Mouse (Mus musculus) heart, embryonic 12.5 days (tissue): ENCODE data around the gene Fgd5. TPM values are rescaled to one million over a fixed set of nuclear protein-coding genes. Genes with fewer than 3 reads are reported as not detected.
"Not testable (repeated sequence)": the region's sequence is repeated elsewhere in the genome, so short reads cannot be mapped to it uniquely, and the experiment has no call there.

Experiments
- ATAC-seq: fragments of 200-750 bp; cut with Nextera tagmentation; 2 replicates; pipeline ENCODE4 v1.8.0; 2017; ENCODE audit warnings: moderate TSS enrichment, moderate library complexity; ENCODE audit not compliant: insufficient number of reproducible peaks, low FRiP score
- H3K27ac ChIP-seq: fragments of 300-500 bp; sonication (generic); 2 replicates; pipeline ENCODE4 v1.5.1; 2016; ENCODE audit warnings: mild to moderate bottlenecking, moderate library complexity; ENCODE audit not compliant: poor library complexity, severe bottlenecking
- H3K27me3 ChIP-seq: fragments of 300-500 bp; sonication (generic); replicated peaks from 2 replicates; pipeline ENCODE4 v1.6.1; 2016; ENCODE audit warnings: mild to moderate bottlenecking, moderate library complexity
- H3K36me3 ChIP-seq: fragments of 300-500 bp; sonication (generic); 2 replicates; pipeline ENCODE4 v1.6.1; 2016; ENCODE audit warnings: mild to moderate bottlenecking, moderate library complexity
- H3K4me1 ChIP-seq: fragments of 300-500 bp; sonication (generic); replicated peaks from 2 replicates; pipeline ENCODE4 v1.6.1; 2016; ENCODE audit warnings: mild to moderate bottlenecking
- H3K4me2 ChIP-seq: fragments of 300-500 bp; sonication (generic); 2 replicates; pipeline ENCODE4 v1.6.1; 2016; ENCODE audit warnings: mild to moderate bottlenecking, moderate library complexity
- H3K4me3 ChIP-seq: fragments of 300-500 bp; sonication (generic); 2 replicates; pipeline ENCODE4 v1.5.1; 2016; ENCODE audit warnings: mild to moderate bottlenecking
- H3K9ac ChIP-seq: fragments of 300-500 bp; sonication (generic); 2 replicates; pipeline ENCODE4 v1.6.1; 2016; ENCODE audit warnings: mild to moderate bottlenecking, moderate library complexity
- H3K9me3 ChIP-seq: fragments of 300-500 bp; sonication (generic); replicated peaks from 2 replicates; pipeline ENCODE4 v1.6.1; 2016; ENCODE audit warnings: mild to moderate bottlenecking, moderate library complexity
- WGBS: fragments of 180-500 bp; shearing (Covaris S2); methylation state at CpG from one replicate; pipeline ENCODE4 v1.1.7; 2016; 5-methylcytosine and 5-hydroxymethylcytosine counted together
- polyA plus RNA-seq: library from polyadenylated mRNA; unstranded; fragments of >200 nt; fragmentation: Nextera tagmentation; extraction: Ambion mirVana; gene quantifications from 2 replicates; pipeline ENCODE4 v1.2.1, GENCODE M21; 2016

Gene Fgd5
- polyA plus RNA-seq, 1 experiment from 2014 or later: 16.0 TPM

GRCm38 (mm10) chr6:92065721-92066496, 87.2 kb downstream of the Fgd5 start:
- H3K4me1 ChIP-seq: peaks cover 21% of the 10 kb centered on the region
- H3K27ac ChIP-seq: no peak overlapping the region
- peaks cover 18% of the 10 kb centered on the region for H3K27me3 ChIP-seq
- H3K4me2 ChIP-seq: no peak overlapping the region
- H3K4me3 ChIP-seq: no peak overlapping the region
- no peak for ATAC-seq
- no peak overlapping the region for H3K9ac ChIP-seq
- no peaks in the 10 kb centered on the region for H3K9me3 ChIP-seq
- H3K36me3 ChIP-seq: peaks cover 8% of the 10 kb centered on the region; the same call in 1 of the 2 replicates
- WGBS: 52% methylated on average over 12 of the region's 12 CpGs

DNA sequence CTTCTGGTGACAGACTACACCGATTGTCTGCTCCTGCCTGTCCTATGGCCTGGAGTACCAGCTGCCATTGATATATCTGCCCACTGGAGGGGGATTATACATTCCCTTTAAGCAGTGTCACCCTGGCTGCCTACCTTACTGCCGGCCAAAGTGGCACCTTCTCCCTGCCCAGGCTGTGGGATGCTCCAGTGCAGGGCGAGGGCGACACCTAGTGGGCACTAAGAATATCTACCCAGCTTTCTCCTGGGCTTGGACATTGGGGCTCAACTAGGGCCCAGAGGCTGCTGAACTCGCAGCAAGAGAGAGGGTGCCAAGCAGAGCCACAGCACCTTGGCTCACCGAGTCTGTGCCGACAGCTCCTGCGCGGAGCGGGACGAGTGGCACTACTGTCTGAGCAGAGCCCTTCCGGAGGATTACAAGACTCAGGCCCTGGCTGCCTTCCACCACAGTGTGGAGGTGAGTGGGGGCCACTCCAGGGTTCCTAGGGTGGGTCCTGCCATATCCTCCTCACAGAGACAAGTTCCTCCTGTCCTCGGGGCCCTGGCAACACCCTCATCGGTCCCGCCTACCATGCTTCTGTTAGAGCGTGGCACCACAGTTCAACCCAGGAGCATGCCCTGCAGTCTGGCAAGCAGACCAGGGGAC, 88.6 kb downstream of the Fgd5 start:
- Histone ChIP-seq H3K36me3 (peaks cover 11% of the 10 kb centered on the region; the same call in 1 of the 2 replicates), H3K4me2 (no peak overlapping the region), H3K27ac (no peak overlapping the region), H3K4me3 (no peak overlapping the region), H3K9ac (no peak overlapping the region), H3K27me3 (peaks cover 18% of the 10 kb centered on the region), H3K9me3 (no peaks in the 10 kb centered on the region), H3K4me1 (peaks cover 10% of the 10 kb centered on the region; the same call in 1 of the 2 replicates)
- ATAC-seq: peak; percentile 56; the same call in 1 of the 2 replicates
- WGBS: 36% methylated on average over 16 of the region's 16 CpGs

DNA sequence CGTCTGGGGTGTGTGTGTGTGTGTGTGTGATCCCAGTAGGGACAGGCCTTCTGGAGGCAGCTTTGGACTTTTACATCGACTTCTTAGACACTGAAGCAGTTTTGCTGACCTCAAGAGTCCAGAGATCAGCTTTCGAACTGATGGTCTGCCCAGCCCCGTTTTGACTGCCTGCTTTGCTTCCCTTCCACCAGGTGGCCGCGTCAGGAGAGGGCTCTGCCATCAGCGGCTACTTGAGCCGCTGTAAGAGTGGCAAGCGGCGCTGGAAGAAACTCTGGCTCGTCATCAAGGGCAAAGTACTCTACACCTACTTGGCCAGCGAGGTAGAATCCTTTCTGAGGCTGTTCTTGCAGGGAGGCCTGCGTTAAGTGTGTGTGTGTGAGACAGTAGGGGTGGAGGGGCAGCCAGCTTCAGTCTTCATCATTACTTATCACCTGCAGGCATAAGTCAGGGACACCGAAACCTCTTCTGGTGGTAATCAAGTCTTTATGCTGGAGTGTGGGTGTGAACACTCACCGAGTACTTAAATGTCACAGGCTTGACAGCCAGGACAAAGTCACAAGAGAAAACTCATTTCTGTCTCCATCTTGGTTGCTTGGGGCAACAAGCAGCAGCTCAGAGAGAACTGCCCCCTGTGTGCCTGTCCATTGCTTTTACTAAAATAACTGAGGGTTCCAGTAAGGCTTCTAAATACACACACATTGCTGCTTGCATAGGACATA, 92.6 kb downstream of the Fgd5 start:
- Histone ChIP-seq H3K4me3 (no peak overlapping the region), H3K9me3 (no peaks in the 10 kb centered on the region), H3K36me3 (peaks cover 11% of the 10 kb centered on the region; the same call in 1 of the 2 replicates), H3K9ac (no peak overlapping the region), H3K4me2 (peak overlapping the region; percentile 12; the same call in 1 of the 2 replicates), H3K27me3 (peaks cover 18% of the 10 kb centered on the region), H3K4me1 (0 out of 2 replicates have a peak, but pooled peaks cover 5% of the 10 kb centered on the region), H3K27ac (no peak overlapping the region)
- no peak for ATAC-seq
- 46% methylated on average over 15 of the region's 15 CpGs for WGBS

GRCm38 (mm10) chr6:92080730-92081129, 102.1 kb downstream of the Fgd5 start:
- Histone ChIP-seq H3K27ac (no peak overlapping the region), H3K36me3 (no peaks in the 10 kb centered on the region), H3K9ac (no peak overlapping the region), H3K4me2 (no peak overlapping the region), H3K27me3 (no peaks in the 10 kb centered on the region; the same call in 1 of the 2 replicates), H3K9me3 (no peaks in the 10 kb centered on the region), H3K4me1 (no peaks in the 10 kb centered on the region), H3K4me3 (no peak overlapping the region)
- 79% methylated on average over 2 of the region's 2 CpGs for WGBS
- ATAC-seq: no peak

- Histone ChIP-seq H3K9ac (no peak overlapping the region), H3K4me1 (no peaks in the 10 kb centered on the region), H3K4me3 (no peak overlapping the region), H3K9me3 (no peaks in the 10 kb centered on the region), H3K4me2 (no peak overlapping the region), H3K27ac (no peak overlapping the region), H3K36me3 (no peaks in the 10 kb centered on the region; the same call in 1 of the 2 replicates), H3K27me3 (no peaks in the 10 kb centered on the region; the same call in 1 of the 2 replicates)
- ATAC-seq: no peak
- 74% methylated on average over 4 of the region's 4 CpGs for WGBS
These were observed 104.1 kb downstream of the Fgd5 start for GRCm38 (mm10) chr6:92082756-92083155.

DNA sequence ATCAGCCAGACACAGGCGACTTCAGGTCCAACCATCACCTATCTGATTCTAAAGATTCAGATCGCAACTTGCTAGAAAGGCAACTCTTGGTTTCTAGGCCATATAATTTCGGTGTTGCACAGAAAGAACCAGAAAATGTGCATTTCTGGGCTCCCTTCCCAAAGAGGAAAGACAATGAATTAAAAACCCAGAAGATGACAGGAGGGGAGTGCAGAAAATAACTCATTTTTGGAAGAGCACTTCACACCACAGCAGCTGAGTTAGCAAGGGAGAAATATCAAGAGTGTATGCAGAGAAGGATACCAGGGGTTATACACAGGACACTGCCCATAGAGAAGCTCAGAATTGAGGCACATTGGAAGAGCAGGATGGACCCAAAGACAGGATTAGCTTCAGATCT, 106.3 kb downstream of the Fgd5 start:
- H3K9ac ChIP-seq: no peak overlapping the region
- ATAC-seq: no peak
- no peak overlapping the region for H3K4me2 ChIP-seq
- 0 out of 2 replicates have a peak, but pooled peaks cover under 1% of the 10 kb centered on the region for H3K4me1 ChIP-seq
- H3K27ac ChIP-seq: no peak overlapping the region
- H3K9me3 ChIP-seq: no peaks in the 10 kb centered on the region
- no peaks in the 10 kb centered on the region; the same call in 1 of the 2 replicates for H3K27me3 ChIP-seq
- 68% methylated on average over 3 of the region's 3 CpGs for WGBS
- H3K4me3 ChIP-seq: no peak overlapping the region
- H3K36me3 ChIP-seq: no peaks in the 10 kb centered on the region; the same call in 1 of the 2 replicates

- not testable (repeated sequence) for H3K9ac ChIP-seq, H3K4me2 ChIP-seq, ATAC-seq, H3K36me3 ChIP-seq, H3K27me3 ChIP-seq, H3K27ac ChIP-seq, H3K4me3 ChIP-seq, H3K9me3 ChIP-seq
- 81% methylated on average over 7 of the region's 7 CpGs for WGBS
- H3K4me1 ChIP-seq: peaks cover 16% of the 10 kb centered on the region
These were observed 110.5 kb downstream of the Fgd5 start for GRCm38 (mm10) chr6:92089141-92089540.

DNA sequence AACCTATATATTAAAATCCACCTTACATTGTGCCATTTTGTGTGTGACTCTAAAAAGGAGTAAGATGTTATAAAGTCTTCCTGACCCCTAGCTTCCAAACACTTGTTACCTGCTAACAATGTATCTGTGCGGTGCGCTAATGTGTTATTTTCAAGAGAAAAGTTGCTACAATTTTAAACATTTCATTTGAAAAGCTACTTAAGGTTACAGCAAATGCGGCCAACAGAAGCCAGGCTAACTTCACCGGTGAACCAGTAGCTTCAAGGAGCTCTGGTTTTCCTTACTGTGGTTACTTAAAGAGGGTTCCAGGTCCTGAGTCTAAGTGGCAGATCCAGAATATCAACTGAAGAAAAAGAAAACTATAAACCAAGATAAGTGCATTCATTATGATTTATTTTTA, 111.3 kb downstream of the Fgd5 start:
- no peak for ATAC-seq
- no peak overlapping the region for H3K4me3 ChIP-seq
- H3K36me3 ChIP-seq: no peaks in the 10 kb centered on the region; the same call in 1 of the 2 replicates
- no peaks in the 10 kb centered on the region for H3K27me3 ChIP-seq
- H3K9ac ChIP-seq: no peak overlapping the region
- no peaks in the 10 kb centered on the region for H3K9me3 ChIP-seq
- 91% methylated on average over 4 of the region's 4 CpGs for WGBS
- H3K4me2 ChIP-seq: no peak overlapping the region
- H3K4me1 ChIP-seq: peaks cover 25% of the 10 kb centered on the region
- H3K27ac ChIP-seq: no peak overlapping the region

DNA sequence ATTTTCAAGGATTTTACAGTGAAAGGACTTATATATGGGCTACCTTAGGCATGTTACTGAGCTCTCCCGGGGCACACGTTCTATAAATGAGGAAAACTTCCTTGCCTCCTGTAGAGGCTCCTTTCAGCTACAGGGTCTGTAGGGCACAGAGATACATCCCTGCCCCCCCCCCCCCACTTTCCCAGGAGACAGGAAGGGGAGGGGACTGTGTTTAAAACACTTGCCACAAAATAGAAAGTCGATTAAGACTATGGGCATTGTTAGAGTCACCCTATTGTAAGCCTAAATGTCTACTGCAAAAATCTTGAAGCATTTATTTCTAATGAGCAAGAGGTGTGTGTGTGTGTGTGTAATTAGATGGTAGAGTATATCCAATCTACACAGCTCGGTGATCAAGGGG, 111.8 kb downstream of the Fgd5 start:
- Histone ChIP-seq H3K27ac (peak overlapping the region; percentile 98), H3K9ac (peak overlapping the region; percentile 94), H3K36me3 (no peaks in the 10 kb centered on the region; the same call in 1 of the 2 replicates), H3K4me3 (peak overlapping the region; percentile 77), H3K27me3 (no peaks in the 10 kb centered on the region), H3K9me3 (no peaks in the 10 kb centered on the region), H3K4me1 (peaks cover 29% of the 10 kb centered on the region), H3K4me2 (peak overlapping the region; percentile 78)
- no peak for ATAC-seq
- 7% methylated on average over 4 of the region's 4 CpGs for WGBS

GRCm38 (mm10) chr6:92091130-92091591, 112.5 kb downstream of the Fgd5 start, which contains the start of gene Nr2c2:
TSS of gene Nr2c2 (plus strand) at chr6:92091390.
- Histone ChIP-seq H3K27ac (peak within 1 kb of the TSS; percentile 98), H3K27me3 (no peaks in the 10 kb centered on the region), H3K4me1 (peaks cover 29% of the 10 kb centered on the region), H3K9me3 (no peaks in the 10 kb centered on the region), H3K36me3 (no peaks in the 10 kb centered on the region; the same call in 1 of the 2 replicates), H3K4me3 (peak within 1 kb of the TSS; percentile 77), H3K4me2 (peak within 1 kb of the TSS; percentile 78), H3K9ac (peak within 1 kb of the TSS; percentile 94)
- 0% methylated on average over 32 of the region's 58 CpGs for WGBS
- ATAC-seq: peak; percentile 74
